Mouse (Mus musculus) thymus, adult 18-20 months (tissue): Measurements from ENCODE around the gene Id4.

Source experiments
- DNase-seq, 2 experiments: peaks; one replicate each; pipeline ENCODE4 v3.0.0; 2022; ENCODE audit warnings: mixed read lengths in 2 of 2

Id4 gene

DNA sequence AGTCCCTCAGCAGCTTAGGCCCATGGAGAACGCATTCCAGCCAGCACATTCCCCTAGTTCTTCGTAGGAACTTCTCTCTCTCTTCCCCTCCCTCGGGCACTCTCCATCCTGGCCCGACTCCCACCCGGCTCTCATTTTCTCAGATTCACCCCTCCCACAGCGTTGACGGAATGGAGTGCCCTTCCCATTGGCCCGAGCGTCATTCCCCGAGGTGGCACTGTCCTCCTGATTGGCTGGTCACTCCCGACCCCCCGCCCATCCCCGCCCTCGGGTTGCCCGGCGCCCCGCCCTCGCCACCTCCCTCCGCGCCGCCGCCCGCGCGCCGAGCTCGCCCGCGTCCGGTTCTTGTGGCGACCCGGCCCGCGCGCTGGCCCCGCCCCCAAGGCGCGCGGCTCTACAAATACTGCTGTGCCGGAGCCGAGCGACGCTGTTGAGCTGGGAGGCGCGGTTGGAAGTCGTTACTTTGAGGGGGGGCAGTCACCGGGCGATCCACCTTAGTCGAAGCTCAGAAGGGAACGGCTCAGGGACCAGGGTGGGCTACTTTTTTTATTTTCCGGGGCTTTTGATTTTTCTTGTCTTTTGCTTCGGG lies at the start of gene Id4:
Gene Id4 (plus strand): TSS at position 539 of the 589 bp plus-strand sequence.
- DNase-seq = peak; percentile 12 to 30

DNA sequence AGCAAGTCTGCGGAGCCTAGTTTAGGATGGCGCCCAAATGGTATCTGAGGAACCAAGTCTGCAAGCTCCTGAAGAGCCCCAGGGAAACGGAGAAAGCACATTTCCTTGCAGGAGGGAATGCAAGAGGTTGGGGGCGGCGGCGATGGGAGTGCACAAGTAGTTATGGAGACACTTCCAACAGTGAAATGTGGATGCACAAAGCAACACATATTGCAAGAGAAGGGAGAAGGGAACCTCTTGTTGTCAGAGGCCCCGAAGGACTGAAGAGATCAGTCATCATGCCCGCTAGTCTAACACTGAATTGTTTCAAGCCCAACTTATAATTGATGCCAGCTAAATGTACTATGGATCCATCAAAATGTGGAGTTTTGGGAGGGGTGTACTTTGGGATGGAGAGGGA lies 33.9 kb upstream of the Id4 start:
- DNase-seq = no peak

DNA sequence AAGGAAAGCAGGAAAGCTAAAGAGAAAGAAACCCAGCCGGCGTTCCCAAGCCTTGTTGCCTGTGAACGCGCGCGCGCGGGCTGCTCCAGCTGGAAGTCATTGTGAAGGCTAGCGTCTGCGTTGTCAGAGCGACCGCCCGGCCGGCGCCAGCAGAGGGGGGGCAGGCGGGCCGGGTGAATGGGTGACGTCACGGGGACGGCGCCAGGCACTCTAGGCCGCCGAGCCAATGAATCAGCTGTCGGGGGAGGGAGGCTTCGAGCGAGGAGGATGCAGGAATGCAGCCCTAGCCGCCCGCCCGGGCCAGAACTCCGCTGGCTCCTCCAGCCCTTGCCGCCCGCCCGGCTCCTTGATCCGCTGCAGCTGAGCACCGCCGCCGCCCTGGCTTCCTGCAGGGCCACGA lies 33.3 kb upstream of the Id4 start:
- DNase-seq = peak; percentile 16 to 23

DNA sequence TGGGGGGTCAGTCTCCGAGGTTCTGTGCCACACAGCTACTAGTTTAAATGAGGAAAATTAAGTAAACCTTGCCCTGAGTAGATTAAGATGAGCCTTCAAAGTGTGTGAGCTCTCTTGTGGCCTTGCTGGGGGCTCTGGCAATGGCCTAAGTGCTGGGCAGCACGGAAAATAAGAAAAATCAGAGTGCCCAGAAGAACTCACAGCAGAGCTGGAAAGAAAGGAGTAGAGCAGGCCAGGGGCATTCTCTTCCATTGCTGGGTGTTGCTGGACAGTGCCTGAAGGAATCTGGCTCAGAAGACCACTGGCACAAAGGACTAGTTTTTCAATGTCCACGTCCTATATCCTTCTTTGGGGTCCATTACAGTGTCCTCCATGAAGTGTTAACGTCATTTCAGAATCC lies 32.9 kb upstream of the Id4 start:
- DNase-seq = no peak

DNA sequence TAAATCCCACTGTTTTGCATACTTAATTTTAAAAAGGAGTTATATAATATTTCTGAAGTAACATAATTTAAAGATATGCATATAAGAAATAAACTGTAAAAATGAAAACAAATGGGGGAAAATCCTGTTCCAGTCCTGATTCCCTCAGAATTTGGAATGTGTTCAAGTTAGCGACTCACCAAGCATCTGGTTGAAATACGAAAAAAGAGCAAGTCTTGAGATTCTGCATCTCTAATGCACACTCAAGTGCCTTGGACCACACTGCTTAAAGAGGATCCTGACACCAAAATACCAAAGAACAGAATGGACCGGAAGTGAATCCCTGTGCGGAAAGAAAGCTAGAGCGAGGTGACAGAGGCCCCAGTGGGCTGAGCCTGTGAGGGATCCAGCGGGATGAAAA lies 30.0 kb upstream of the Id4 start:
- DNase-seq = no peak

DNA sequence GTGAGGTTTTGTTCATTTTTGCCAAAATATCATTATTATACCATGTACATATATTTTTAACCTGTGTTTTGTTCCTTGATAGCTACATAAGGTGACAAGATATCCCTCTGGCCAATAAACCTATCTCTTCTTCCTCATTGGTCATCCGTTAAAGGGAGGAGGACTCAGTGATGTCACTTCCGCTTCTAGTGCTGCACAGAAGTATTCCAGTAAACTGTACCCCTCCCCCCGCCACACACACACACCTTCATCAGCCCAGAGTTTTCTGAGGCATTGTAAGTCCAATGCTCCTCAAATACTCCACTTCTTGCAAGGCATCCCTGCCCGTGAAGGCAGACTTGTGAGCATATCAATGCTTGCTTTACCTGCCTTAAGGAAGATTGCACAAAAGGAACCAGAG lies 24.6 kb upstream of the Id4 start:
- no peak for DNase-seq

DNA sequence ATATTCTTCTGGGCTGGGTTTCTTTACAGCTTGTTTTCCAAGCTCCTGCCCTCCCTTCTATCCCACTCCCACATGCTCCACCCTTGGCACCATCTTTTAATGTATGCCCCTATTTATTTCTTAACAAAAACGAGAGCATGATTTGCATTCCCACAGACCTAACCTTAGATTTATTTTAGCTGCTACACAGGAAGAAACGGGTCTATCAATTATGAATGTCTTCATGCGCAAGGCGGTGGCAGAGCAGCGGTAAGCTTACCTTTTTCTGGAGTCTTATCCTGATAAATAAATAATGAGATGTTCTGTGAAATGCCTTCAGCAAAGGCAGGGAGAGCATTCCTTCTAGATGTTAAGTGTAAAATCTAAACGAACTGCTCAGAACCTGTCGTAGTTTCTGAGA lies 24.2 kb upstream of the Id4 start:
- no peak for DNase-seq

DNA sequence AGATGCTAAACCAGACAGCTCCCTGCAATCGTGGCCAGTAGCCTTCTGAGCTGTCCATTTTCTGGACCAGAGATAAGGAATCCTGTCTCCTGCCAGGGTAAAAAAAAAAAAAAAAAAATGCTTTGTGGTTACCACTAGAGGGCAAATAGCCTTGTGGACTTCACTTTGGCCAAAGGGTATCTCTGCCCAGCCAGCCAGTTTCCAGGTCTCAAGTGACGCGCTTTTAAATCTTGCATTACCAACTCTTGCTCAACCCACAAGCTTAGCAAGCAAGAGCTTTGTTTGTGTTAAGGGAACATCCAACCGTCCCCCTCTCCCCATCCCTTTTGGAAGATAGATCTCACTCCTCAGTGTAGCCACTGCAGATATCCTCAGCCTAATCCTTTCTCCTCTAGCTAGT lies 23.5 kb upstream of the Id4 start:
- no peak for DNase-seq

DNA sequence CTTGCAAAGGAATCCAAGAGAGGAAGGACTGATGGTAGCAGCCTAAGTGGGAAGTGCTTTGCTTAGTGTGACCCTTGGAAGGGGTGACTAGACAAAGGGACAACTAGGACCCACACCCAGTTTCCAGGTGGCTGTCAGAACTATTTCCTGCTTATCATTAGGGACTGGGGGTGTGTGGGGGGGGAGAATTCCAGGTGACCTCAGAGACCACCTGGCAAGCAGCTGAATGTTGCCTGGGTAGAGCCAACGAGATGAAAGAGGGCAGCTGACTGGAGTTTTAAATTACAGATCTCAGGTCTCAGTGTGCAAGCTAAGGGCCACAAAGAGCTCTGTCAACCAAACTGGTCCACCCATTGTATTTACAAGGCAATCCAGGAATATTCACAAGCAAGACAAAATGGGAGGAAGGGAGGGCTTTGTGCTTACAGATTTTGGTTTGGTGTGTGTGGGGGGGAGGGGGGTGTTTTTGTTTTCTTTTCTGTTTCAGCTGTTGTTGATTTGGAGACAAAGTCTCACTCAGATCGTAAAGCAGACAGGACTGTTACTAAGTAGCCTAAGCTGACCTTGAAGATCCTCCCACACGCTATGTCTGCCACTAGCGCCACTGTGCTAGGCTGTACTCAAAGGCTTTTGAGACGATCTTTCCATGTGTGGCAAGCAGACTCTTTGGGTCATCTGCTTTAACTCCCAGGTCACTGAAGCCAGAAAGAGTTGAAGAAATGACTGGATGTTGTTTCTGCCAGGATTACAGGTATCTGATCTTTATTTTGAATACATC lies 15.6 kb upstream of the Id4 start:
- DNase-seq = no peak

DNA sequence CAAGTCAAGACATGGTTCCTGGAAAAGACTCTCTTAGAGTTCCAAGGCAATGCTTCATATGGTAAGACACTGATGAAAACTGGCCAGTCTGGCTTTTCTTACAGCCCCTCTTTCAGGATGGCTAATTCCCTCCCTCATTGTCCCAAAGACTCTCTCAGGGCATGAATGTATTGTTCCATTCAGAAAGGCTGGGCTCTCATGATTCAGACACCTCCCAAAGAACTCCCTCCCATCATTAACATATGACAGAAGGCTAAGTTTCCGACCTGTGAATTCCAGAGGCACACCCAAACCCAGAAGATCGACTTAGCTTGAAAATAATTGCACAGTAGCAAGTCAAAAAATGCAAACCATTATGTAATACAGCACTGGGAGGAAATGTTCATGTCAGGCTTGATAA lies 8.5 kb upstream of the Id4 start:
- no peak for DNase-seq

DNA sequence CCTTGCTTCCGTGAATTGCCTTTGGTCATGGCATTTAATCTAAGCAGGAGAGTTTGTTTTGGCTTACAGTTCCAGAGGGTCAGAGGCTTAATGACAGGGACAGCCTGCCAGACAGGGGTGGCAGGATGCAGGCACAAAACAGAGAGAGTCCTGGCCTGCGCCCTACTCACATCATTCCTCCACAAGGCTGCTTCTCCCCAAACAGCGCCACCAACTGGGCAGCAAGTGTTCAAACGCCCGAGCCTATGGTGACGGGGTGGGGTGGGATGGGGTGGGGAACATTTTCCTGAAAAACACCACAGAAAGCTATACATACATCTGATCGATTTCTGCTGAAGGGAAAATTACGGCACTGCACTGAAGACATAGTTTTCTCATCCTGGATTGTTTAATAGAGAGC lies 6.0 kb upstream of the Id4 start:
- DNase-seq = no peak

DNA sequence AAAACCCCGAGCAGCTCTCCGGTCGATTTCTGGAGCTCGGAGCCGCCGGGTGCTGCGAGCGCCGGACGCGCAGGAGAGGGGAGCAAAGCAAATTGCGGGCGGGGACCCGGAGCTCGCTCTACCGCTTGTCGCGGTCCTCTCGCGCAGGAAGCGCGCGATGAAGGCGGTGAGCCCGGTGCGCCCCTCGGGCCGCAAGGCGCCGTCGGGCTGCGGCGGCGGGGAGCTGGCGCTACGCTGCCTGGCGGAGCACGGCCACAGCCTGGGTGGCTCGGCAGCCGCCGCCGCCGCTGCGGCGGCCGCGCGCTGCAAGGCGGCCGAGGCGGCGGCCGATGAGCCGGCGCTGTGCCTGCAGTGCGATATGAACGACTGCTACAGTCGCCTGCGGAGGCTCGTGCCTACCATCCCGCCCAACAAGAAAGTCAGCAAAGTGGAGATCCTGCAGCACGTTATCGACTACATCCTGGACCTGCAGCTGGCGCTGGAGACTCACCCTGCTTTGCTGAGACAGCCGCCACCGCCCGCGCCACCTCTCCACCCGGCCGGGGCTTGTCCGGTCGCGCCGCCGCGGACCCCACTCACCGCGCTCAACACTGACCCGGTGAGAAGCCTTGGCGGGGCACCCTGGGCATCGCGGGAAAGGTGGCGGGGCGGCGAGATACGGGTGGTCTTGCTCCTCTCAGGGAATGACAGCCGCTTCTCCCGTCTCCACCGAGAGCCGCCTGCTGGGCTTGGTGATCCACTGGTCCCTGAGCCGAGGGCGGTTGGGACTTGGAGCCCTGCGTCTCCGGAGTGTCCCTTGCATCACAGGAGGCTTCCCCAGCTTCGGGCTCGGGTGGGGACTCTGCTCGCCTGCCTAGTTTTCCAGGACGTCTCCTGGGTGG lies 553 bp downstream of the Id4 start:
- DNase-seq = no peak

DNA sequence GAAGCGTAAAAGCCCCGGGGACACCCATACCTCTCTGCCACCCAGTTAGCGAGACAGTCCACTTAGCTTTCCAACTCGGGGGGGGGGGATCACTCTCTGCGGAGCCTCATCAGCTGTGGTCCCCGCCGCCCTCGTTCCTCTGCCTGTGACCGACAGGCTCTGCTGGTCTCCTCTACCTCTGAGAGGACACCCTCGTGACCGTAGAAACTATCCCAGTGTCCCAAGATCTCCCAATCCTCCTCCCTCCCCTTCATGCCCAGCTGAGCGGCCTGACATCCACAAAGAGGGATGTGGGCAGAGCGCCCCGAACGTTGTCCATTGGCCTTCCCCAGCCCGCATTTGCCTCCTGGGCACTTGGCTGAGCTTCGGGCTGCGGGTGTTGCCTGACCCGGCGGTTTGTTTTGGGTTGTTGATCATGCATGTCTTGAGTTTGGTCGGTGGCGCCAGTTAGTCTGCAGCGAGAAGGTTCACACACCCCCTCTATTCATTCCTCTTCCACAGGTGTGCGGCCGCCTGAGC lies 1.5 kb downstream of the Id4 start:
- DNase-seq = no peak

DNA sequence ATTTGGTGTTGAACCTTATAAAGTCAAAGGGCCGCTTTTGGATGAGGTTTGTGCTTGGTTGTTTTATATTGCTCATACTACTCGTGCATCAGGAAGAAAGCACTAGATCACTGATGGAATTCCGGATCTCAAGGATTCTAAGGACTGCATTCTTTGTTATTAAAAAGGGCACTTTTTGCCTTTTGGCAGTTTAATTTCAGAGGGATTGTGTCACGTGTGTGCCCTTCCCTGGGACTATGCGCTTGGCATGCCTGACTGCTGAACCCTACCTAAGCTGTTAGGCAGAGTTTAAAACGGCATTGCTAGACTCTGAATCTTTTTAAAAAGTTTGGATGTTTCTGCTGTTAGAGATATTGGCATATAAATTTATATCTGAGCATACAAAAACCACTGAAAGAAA lies 4.0 kb downstream of the Id4 start:
- DNase-seq = no peak

DNA sequence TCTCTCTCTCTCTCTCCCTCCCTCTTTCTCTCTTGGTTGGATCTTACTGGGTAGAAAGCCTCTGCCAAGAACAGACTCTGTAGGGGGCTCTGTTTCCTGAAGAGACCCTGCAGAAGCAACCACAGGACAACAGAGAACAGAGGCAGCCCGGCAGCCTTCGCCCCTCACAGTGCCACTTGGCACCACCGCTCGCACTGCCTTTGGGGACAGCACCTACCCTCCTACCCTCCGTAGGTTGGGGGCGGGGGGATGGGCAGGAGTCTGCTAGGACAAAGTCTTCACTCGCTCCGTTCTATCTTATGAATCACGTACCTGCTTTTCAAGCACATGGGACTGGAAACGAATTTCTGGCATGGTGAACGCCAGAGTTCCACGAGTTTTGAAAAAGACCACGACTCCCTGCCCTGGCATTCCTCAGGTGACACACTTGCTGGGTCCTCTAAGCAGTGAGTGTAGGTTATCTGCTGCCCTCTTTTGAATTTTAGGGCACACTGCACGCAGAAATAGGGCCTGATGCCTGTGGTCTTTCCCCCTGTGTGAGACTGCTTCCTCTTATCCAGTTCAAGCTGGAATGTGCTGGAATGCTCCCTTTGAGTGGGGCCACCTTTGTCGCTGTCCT lies 12.5 kb downstream of the Id4 start:
- no peak for DNase-seq

DNA sequence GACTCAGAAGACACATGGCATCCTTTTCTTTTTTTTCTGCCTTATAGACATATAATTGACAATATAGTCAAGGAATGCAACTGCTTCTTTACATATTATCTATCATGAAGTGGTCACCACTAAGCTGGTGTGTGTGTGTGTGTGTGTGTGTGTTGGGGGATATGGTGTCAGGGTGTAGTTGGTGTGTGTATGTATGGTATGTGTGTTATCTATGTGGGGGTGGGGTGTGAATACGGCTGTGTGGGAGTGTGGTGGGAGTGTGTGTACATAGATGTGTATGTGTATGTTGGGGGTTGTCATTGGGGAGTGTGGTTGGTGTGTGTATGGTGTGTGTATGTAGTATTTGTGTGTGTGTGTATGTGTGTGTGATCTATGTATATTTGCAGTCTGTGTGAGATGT lies 13.1 kb downstream of the Id4 start:
- DNase-seq = no peak

DNA sequence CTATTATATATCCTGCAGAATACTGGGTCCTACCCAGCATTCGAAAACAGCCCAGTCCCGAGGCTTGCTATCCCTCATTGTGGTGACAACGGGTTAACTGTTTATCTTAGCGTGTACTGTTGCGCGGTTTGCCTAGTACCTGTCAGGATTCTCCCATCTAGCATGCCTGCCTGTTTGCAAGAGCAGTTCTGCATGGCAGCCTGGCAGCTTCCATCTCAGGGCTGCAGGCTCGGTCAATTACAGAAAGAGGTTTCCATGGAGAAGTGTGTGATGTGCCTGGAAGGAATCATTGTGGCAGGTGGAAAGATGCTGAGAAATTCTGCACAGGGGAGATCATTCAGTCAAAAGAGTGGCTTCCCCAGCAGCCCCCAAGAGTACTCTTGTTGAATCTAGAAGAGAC lies 16.0 kb downstream of the Id4 start:
- DNase-seq = no peak

DNA sequence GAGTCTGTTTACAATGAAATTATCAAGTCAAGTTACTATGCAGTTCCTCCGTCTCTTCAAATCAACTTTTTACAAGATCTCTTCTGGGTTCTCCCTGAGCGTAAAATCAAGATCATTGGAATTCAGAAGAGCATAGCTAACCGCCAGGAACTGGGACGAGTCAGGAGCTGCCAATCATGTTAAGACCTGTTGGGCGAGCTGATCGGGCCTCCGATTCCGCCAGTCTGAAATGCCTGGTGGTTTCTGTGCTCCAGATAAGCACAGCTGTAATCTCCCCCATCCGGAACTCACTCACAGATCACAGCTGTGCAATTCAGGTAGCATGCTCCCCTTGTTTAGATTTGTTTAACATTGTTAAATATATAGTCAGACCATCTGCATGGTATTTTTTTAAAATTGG lies 23.4 kb downstream of the Id4 start:
- no peak for DNase-seq

DNA sequence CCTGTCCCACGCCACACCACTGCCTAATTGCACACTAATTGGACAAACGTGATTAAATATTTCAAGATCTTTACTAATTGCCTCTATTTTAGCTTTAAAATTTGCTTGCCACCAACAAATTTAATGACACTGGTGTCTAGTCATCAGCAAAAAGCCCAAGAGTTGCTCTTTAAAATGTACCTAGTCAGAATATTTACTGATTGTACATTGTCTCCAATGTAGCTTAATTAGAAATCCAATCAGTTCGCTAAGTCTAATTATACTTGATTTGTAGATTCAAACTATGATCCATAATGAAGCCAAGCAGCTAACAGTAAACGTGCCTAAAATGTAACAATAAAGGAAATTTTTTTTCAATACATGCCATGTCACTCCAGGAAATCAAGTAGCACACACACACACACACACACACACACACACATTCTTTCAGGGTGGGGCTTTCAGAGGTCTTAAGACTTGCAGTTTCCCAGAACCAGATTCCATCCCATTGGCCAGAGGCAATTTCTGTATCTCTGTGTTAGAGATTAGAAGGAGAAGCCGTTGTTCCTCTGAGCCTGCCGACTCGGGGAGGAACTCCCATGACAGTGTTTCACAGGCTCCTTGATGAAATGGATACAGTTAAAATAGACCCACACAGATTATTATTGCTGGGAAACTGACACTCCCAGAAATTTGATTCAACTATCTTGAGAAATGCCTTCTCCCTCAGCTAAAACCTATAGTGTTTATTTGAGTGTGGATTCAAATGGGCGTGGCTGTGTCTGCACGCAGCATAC lies 24.1 kb downstream of the Id4 start:
- no peak for DNase-seq

DNA sequence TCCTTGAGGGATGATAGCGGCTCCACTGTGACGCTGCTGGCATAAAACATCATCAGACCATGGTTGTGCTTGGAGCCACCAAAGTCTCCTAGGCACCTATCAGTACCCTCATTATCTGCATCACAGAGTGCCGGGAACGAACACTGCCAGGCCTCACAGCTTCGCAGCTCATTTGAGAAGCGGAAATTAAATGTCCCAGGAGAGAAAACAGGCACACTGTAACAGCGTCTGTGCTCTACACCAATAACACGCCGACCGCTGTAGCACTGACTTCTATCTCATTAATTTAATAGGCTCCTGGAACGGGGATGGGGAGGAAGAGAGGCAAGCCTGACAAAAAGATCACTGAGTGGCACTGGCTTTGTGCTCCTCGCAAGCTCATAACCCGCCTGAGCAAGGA lies 29.4 kb downstream of the Id4 start:
- DNase-seq = no peak

DNA sequence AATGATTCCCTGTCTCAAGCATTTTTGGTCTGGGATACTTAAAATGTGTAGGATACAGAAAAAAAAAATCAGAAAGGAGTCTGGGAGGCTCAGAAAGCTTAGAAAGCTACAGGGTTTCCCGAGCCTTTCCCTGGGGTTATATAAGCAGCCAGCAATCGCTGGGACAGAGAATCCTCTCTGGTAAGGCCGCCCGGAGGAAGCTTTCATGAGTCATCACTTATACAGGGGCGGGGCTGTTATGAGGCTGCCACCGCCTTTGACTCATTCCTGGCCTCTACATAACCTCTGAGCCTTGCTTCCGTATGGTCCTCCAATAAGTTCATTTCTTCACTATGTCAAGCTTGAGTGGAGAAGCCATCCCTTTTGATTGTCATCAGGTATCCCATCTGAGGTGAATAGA lies 53.5 kb downstream of the Id4 start:
- no peak for DNase-seq
